Mouse (Mus musculus) CD4-positive, CD25-positive, alpha-beta regulatory T cell (primary cell): ENCODE data around the gene Epha10. TPM values are rescaled to one million over a fixed set of nuclear protein-coding genes. Genes with fewer than 3 reads are reported as not detected.

ENCODE experiments used
- polyA plus RNA-seq: library from polyadenylated mRNA; unstranded; fragments of 100-300 nt; shearing (Covaris generic); gene quantifications from one replicate; pipeline ENCODE4 v1.2.1, GENCODE M21; 2017

Gene Epha10
- polyA plus RNA-seq, result 0.08 TPM

DNA sequence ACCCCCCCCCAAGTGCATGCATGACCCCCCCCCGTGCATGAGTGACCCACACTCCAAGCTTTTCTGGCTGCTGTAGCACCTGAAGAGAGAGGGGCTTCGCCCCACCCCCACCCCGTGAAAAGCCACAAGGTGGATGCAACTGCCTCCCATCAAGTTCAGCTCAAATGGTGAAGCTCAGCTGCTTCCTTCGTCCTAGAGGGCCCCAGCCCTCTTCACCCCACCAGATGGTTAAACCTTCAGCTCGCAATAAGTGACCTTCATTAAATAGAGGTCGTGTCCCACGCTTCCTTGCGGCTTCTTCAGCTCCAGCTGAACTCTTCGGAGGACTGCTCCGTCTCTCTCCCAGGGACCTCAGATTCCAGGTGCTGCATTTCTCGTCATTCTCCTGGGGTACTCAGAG lies at the start of gene Epha10:
Gene Epha10 (plus strand): TSS at position 301 of the 400 bp plus-strand sequence.

DNA sequence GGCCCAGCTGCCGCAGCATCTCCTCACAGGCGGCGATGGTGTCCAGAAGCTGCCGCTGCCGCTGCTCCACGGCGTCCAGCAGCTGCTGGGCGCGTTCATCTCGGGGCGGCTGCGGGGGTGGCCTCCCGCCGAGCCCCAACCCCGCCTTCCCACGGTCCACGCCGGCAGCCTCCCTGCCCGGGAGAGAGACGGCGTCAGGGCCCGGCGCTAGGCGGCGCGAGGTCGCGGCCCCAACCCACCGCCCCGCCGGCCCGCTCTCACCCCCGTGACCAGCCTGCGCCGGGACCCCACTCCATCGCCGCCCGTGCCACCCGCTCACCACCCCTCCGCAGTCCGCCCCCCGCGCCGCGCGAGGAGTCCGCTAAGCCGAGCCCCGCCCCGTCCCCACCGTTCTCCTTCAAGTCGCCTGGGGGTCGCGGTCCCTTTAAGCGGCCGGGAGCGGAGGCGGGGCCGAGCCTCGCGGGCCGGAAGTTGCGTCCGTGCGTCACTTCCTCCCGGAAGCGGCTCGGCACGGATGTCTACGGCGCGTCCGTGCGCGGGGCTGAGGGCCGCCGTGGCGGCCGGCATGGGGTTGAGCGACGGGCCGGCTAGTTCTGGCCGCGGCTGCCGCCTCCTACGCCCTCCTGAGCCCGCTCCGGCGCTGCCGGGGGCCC lies 30.3 kb upstream of the Epha10 start, which contains the start of gene Yrdc:
Gene Yrdc (plus strand): TSS at position 419 of the 653 bp plus-strand sequence.

DNA sequence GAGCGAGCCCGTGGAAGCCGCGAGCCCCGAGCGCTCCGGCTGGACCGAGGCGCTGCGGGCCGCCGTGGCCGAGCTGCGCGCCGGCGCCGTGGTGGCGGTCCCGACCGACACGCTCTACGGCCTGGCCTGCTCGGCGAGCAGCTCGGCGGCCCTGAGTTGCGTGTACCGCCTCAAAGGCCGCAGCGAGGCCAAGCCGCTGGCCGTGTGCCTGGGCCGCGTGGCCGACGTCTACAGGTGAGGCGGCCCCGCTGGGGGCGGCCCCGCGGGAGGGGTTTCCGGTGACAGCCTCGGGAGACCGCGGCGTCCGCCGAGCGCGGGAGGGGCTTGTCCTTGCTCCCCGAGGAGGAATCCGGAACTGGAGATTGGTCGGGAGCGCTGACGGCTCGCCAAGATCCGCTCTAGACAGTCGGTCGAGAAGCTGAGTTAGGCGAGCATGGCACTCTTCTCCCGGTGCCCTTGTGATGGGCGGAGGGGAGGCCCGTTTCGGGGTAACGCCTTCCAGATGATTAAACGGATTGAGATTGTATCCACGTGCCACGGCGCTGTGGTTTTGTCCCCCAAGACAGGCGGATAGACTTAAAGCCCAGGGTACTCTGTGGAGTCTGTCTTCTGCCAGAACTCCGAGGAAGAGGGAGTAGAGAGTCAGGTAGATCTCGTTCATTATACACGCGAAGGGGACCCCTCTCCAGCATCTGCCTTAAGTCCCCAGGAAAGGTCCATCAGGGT lies 29.6 kb upstream of the Epha10 start, which contains the start of gene 1110065P20Rik:
Gene 1110065P20Rik (minus strand): TSS at position 264 of the 726 bp plus-strand sequence.

DNA sequence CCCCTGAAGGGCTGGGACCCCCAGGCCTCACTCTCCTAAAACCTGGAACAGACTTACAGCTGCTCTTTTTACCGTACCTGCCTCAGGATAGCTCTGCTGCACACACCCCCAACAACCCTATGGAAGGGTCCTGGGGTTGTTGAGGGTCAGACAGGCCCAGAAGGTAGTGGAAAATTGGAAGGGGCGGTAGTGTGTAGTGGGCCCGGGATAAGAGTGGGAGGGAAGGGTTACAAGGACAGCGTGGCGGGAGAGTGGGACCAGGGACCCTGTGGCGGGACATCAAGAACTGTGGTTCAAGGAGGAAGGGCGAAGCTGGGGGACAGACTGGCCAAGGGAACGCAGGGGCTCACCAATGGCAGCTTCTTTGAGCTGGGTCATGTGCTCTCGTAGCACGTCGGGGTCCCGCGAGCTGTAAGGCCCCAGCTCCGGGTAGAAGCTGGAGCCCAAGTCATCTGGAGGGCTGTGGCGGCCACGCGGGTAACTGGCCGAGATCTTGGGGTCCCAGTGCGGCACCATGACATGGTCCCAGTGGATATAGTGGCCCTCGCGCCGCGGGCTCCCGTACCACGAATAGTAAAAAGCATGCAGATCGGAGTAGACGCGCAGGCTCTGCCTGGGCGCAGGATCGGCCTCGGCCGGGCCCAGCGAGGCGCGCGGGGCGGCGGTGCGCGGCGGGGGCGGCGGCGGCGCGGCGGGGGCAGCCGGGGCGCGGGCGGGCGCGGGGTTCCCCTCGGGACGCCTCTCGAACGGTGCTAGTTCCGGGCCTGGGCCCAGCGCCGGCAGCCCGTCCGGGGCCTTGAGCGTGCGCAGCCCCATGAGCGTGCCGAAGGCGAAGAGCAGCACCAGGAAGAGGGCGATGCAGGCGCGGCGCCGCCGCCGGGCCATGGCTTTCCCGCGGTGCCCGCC lies 19.2 kb upstream of the Epha10 start, which contains the start of gene Maneal:
Gene Maneal (minus strand): TSS at position 889 of the 906 bp plus-strand sequence.

DNA sequence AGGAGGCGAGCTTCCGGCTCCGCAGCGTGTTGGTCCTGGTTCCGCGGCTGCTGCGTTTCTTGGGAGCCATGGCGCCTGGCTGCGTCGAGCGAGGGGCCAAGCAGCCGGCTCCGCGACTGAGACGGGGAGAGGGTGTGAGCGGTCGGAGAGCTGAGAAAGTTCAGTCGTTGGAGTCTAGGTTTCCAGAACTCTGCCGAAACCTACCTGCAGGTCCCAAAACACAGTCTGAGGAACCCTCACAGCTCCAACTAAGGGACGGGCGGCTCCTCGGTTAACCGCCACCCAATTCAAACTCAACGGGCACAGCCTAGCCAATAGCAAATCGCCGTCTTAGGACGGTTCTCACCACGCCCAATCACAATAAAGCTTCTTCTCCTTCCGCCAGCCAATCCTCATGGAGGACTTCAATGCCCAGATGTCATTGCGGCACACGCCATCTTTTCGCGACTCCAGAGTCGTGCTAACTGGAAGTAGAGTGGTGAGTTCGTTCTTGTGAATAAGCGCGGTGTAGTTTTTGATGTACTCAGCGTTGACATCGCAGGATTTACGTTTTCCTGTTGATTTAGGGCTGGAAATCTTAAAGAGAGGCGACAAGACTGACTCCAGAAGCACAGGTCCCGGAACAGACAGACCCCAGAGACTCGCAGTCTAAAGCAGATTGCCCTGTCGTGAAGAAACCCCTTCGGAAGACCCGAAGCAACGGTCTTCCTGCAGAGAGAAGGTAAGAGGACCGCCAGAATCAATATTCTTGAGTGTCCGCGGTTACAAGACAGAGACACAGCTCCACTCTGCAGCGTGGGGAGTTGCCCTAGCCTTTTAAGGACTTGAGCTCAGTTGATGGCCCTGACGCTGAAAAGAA lies 56.1 kb downstream of the Epha10 start, which contains the start of gene 9930104L06Rik:
Gene 9930104L06Rik (plus strand): TSS at position 436 of the 859 bp plus-strand sequence.

DNA sequence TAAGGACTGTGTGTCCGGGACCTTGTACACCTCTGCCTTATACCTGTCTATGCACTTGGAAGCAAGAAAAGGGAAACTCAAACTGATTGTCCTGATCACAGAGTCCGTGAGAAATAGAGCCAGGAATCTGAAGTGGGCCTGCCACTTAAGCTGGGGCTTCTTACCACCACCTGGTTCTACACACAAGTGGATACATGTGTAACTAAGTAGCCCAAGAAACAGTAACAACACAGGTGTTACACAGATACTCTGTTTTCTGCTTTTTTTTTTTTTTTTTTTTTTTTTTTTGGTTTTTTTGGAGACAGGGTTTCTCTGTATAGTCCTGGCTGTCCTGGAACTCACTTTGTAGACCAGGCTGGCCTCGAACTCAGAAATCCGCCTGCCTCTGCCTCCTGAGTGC lies 58.5 kb downstream of the Epha10 start, which contains the start of gene Cdca8:
Gene Cdca8 (minus strand): TSS at position 101 of the 400 bp plus-strand sequence.

Other genes starting within 250 kb of the Epha10 start
- gene Pou3f1, start 224.1 kb upstream of the Epha10 start, polyA plus RNA-seq, result not detected
- 61.4 TPM for gene Utp11, start 187.3 kb upstream of the Epha10 start, polyA plus RNA-seq
- 0.84 TPM for gene Fhl3, start 180.2 kb upstream of the Epha10 start, polyA plus RNA-seq
- gene Sf3a3, start 166.1 kb upstream of the Epha10 start, polyA plus RNA-seq, result 133 TPM
- 124 TPM for gene Inpp5b, start 139.0 kb upstream of the Epha10 start, polyA plus RNA-seq
- gene Mtf1, start 78.8 kb upstream of the Epha10 start, polyA plus RNA-seq, result 17.9 TPM
- 86.9 TPM for gene Yrdc, start 30.2 kb upstream of the Epha10 start, polyA plus RNA-seq
- gene 1110065P20Rik, start 29.7 kb upstream of the Epha10 start, polyA plus RNA-seq, result 25.3 TPM
- 2.2 TPM for gene Maneal, start 18.7 kb upstream of the Epha10 start, polyA plus RNA-seq
- 14.6 TPM for gene 9930104L06Rik, start 56.1 kb downstream of the Epha10 start, polyA plus RNA-seq
- gene Cdca8, start 58.4 kb downstream of the Epha10 start, polyA plus RNA-seq, result 6.8 TPM
- not detected for gene Rspo1, start 105.5 kb downstream of the Epha10 start, polyA plus RNA-seq
- 87.9 TPM for gene Gnl2, start 135.7 kb downstream of the Epha10 start, polyA plus RNA-seq
- not detected for gene Dnali1, start 184.8 kb downstream of the Epha10 start, polyA plus RNA-seq
- gene Snip1, start 185.8 kb downstream of the Epha10 start, polyA plus RNA-seq, result 40.0 TPM
- gene Meaf6, start 204.2 kb downstream of the Epha10 start, polyA plus RNA-seq, result 51.2 TPM
- gene Zc3h12a, start 246.9 kb downstream of the Epha10 start, polyA plus RNA-seq, result 23.0 TPM